Mouse (Mus musculus) MEL (cell line): Measurements from ENCODE around the gene Wnt7b. TPM values are rescaled to one million over a fixed set of nuclear protein-coding genes. Genes with fewer than 3 reads are reported as not detected.

ENCODE experiments used
- DNase-seq: peaks from one replicate; pipeline ENCODE4 v3.0.0; 2011; ENCODE audit warnings: low read depth, low spot score
- H3K27ac ChIP-seq: 2 replicates; pipeline ENCODE4 v1.5.1; 2012; ENCODE audit warnings: low read depth, mild to moderate bottlenecking, control low read depth, low read length, moderate library complexity; ENCODE audit not compliant: control insufficient read depth
- H3K27me3 ChIP-seq, 2 experiments: fragments of 150-350 bp in 1 of 2; sonication (generic) in 1 of 2; 2 replicates each; pipeline ENCODE4 v1.6.1; 2012; ENCODE audit warnings: low read length in 2 of 2, mild to moderate bottlenecking in 2 of 2, improper control_type of control experiment in 1 of 2, moderate library complexity in 1 of 2; ENCODE audit not compliant: insufficient read depth in 2 of 2, control insufficient read depth in 1 of 2
- H3K36me3 ChIP-seq, 2 experiments: 2 replicates each; pipeline ENCODE4 v1.6.1; 2012 to 2014; ENCODE audit warnings: low read length in 2 of 2, improper control_type of control experiment in 1 of 2, inconsistent platforms in 1 of 2, mild to moderate bottlenecking in 1 of 2; ENCODE audit not compliant: insufficient read depth in 2 of 2, control insufficient read depth in 1 of 2
- H3K4me1 ChIP-seq, 2 experiments: fragments of 150-350 bp in 1 of 2; sonication (generic) in 1 of 2; 2 replicates each; pipeline ENCODE4 v1.6.1; 2012; ENCODE audit warnings: low read length in 2 of 2, improper control_type of control experiment in 1 of 2, mild to moderate bottlenecking in 1 of 2; ENCODE audit not compliant: insufficient read depth in 2 of 2, control insufficient read depth in 1 of 2
- H3K4me3 ChIP-seq, 2 experiments: fragments of 150-350 bp in 1 of 2; sonication (generic) in 1 of 2; 2 replicates each; pipeline ENCODE4 v1.5.1; 2012; ENCODE audit warnings: low read depth in 2 of 2, low read length in 2 of 2, mild to moderate bottlenecking in 2 of 2, moderate library complexity in 2 of 2, control low read depth in 1 of 2, improper control_type of control experiment in 1 of 2; ENCODE audit not compliant: control insufficient read depth in 1 of 2, insufficient read depth in 1 of 2
- H3K79me2 ChIP-seq: 2 replicates; pipeline ENCODE4 v1.6.1; 2012; ENCODE audit warnings: mild to moderate bottlenecking, low read length, moderate library complexity; ENCODE audit not compliant: control insufficient read depth, poor library complexity, insufficient read depth
- H3K9ac ChIP-seq: 2 replicates; pipeline ENCODE4 v1.6.1; 2012; ENCODE audit warnings: low read depth, mild to moderate bottlenecking, control low read depth, low read length, moderate library complexity; ENCODE audit not compliant: control insufficient read depth, poor library complexity, severe bottlenecking
- H3K9me3 ChIP-seq: fragments of 150-350 bp; sonication (generic); replicated peaks from 2 replicates; pipeline ENCODE4 v1.6.1; 2012; ENCODE audit warnings: mild to moderate bottlenecking, low read length, improper control_type of control experiment, moderate library complexity; ENCODE audit not compliant: insufficient read depth
- CHD2 ChIP-seq: IDR thresholded peaks from 2 replicates; pipeline ENCODE4 v1.6.1; 2011; ENCODE audit warnings: low read length, improper control_type of control experiment
- CTCF ChIP-seq, 3 experiments: IDR thresholded peaks in 2 of 3; conservative IDR thresholded peaks in 1 of 3; 2 replicates each; pipeline ENCODE4 v1.5.1; 2011 to 2012; ENCODE audit warnings: low read length in 3 of 3, low read depth in 2 of 3, mild to moderate bottlenecking in 2 of 3, improper control_type of control experiment in 1 of 3, inconsistent platforms in 1 of 3, mixed read lengths in 1 of 3, moderate library complexity in 1 of 3; ENCODE audit not compliant: control insufficient read depth in 1 of 3, insufficient read depth in 1 of 3, poor library complexity in 1 of 3, severe bottlenecking in 1 of 3
- E2F4 ChIP-seq: IDR thresholded peaks from 2 replicates; pipeline ENCODE4 v1.6.1; 2011; ENCODE audit warnings: low read depth, low read length, improper control_type of control experiment, borderline replicate concordance
- EP300 ChIP-seq, 2 experiments: IDR thresholded peaks; 2 replicates each; pipeline ENCODE4 v1.6.1; 2011; ENCODE audit warnings: improper control_type of control experiment in 2 of 2, low read length in 2 of 2, low read depth in 1 of 2, mild to moderate bottlenecking in 1 of 2
- ETS1 ChIP-seq: IDR thresholded peaks from 2 replicates; pipeline ENCODE4 v1.6.1; 2012; ENCODE audit warnings: low read depth, mild to moderate bottlenecking, inconsistent platforms, low read length, improper control_type of control experiment, moderate library complexity
- GATA1 ChIP-seq: IDR thresholded peaks from 2 replicates; pipeline ENCODE4 v1.6.1; 2011; ENCODE audit warnings: low read depth, low read length, improper control_type of control experiment
- JUND ChIP-seq: IDR thresholded peaks from 2 replicates; pipeline ENCODE4 v1.6.1; 2011; ENCODE audit warnings: low read depth, mild to moderate bottlenecking, improper control_type of control experiment, low read length
- MAFK ChIP-seq: IDR thresholded peaks from 2 replicates; pipeline ENCODE4 v1.6.1; 2011; ENCODE audit warnings: low read depth, mild to moderate bottlenecking, low read length, improper control_type of control experiment, borderline replicate concordance
- MAX ChIP-seq: IDR thresholded peaks from 2 replicates; pipeline ENCODE4 v1.6.1; 2011; ENCODE audit warnings: low read length, improper control_type of control experiment
- MEF2A ChIP-seq: IDR thresholded peaks from 2 replicates; pipeline ENCODE4 v1.6.1; 2014; ENCODE audit warnings: low read depth, mild to moderate bottlenecking, inconsistent platforms, low read length, improper control_type of control experiment; ENCODE audit not compliant: poor library complexity, insufficient replicate concordance, severe bottlenecking; ENCODE audit errors: extremely low read depth
- MYB ChIP-seq: IDR thresholded peaks from 2 replicates; pipeline ENCODE4 v1.6.1; 2011; ENCODE audit warnings: mild to moderate bottlenecking, low read depth, low read length, improper control_type of control experiment
- NRF1 ChIP-seq: IDR thresholded peaks from 2 replicates; pipeline ENCODE4 v1.6.1; 2014; ENCODE audit warnings: low read depth, mild to moderate bottlenecking, inconsistent platforms, low read length, improper control_type of control experiment, moderate library complexity; ENCODE audit not compliant: poor library complexity, insufficient read depth, severe bottlenecking
- SMC3 ChIP-seq: IDR thresholded peaks from 2 replicates; pipeline ENCODE4 v1.6.1; 2011; ENCODE audit warnings: low read depth, low read length, improper control_type of control experiment
- TAL1 ChIP-seq: IDR thresholded peaks from 2 replicates; pipeline ENCODE4 v1.6.1; 2012; ENCODE audit warnings: mild to moderate bottlenecking, inconsistent platforms, low read length, moderate library complexity, mixed read lengths
- TCF12 ChIP-seq: IDR thresholded peaks from 2 replicates; pipeline ENCODE4 v1.6.1; 2014; ENCODE audit warnings: low read depth, mild to moderate bottlenecking, inconsistent platforms, low read length, improper control_type of control experiment, moderate library complexity
- ZC3H11A ChIP-seq: IDR thresholded peaks from 2 replicates; pipeline ENCODE4 v1.6.1; 2012; ENCODE audit warnings: low read depth, mild to moderate bottlenecking, inconsistent platforms, low read length, improper control_type of control experiment
- ZKSCAN1 ChIP-seq: IDR thresholded peaks from 2 replicates; pipeline ENCODE4 v1.6.1; 2012; ENCODE audit warnings: low read depth, mild to moderate bottlenecking, inconsistent platforms, low read length, improper control_type of control experiment, moderate library complexity
- ZNF384 ChIP-seq: IDR thresholded peaks from 2 replicates; pipeline ENCODE4 v1.6.1; 2012; ENCODE audit warnings: low read depth, mild to moderate bottlenecking, inconsistent platforms, low read length, improper control_type of control experiment
- polyA plus RNA-seq, 2 experiments: library from polyadenylated mRNA; stranded (reverse) in 1 of 2; unstranded in 1 of 2; fragments of >175 nt in 1 of 2; fragments of >200 nt in 1 of 2; gene quantifications; 2 replicates each; pipeline versions ENCODE4 v1.2.1 to v1.2.4; 2012; ENCODE audit warnings: low replicate concordance in 2 of 2, low read depth in 1 of 2; ENCODE audit not compliant: insufficient read length in 2 of 2, insufficient read depth in 1 of 2, missing spikeins in 1 of 2
- total RNA-seq: library from RNA; depleted of rRNA; stranded (reverse); fragments of 300-350 nt; gene quantifications from 2 replicates; pipeline ENCODE4 v1.2.3, GENCODE M21; 2012

The Wnt7b gene
- total and polyA plus RNA-seq, 3 experiments: not detected

DNA sequence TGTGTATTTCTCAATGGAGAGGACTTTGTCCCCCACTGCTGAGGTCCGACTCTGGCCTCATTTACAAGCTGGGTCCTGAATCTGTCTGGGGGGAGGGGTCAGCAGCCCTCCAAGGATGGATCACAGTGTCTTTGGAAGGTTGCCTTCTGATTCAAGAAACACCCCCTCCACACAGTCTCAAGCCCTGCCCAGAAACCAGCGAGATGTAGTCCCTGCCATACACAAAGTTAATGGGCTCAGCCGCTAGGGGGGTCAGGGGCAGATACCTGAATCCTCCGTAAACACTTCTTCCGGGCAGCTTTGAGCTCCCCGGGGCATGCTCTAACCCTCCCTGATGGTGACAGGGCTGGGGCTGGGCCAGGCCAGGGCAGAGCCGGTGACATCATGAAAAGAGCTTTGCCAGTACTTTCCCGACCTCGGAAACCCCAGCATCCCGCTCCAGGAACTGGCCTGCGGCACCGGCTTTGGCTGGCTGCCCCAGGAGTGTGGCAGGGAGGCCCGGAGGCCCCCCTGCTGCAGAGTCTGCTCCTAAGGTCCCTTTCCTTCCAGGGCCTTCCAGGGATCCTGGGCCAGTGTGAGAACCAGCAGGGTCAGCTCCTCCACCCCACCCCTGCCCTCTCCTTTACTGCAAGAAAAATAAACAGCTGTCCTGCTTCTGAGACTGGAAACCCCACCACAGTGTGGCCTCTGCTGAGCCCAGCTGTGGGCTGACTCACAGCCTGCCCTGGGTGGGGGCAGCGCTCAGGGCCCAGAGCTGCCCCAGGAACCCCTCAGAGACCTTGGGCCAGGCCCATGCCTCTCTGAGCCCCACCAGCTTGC lies 58.9 kb downstream of the Wnt7b start:
- Histone ChIP-seq H3K9me3 (no peaks in the 10 kb centered on the region), H3K9ac (no peak overlapping the region), H3K4me1 (no peaks in the 10 kb centered on the region), H3K36me3 (no peaks in the 10 kb centered on the region), H3K27ac (no peak overlapping the region), H3K4me3 (no peak overlapping the region), H3K79me2 (no peaks in the 10 kb centered on the region), H3K27me3 (no peaks in the 10 kb centered on the region; a peak in 1 of 4 replicates)
- TF ChIP-seq EP300 (IDR thresholded peaks at IDR 0.05; ENCODE audit: low read depth in 1 of 2, low read length in 2 of 2): no peak
- no peak for TF ChIP-seq SMC3
- no peak for TF ChIP-seq MAFK
- TF ChIP-seq CHD2: no peak
- TF ChIP-seq E2F4: no peak
- no peak for TF ChIP-seq ETS1
- no peak for TF ChIP-seq MYB
- TF ChIP-seq MAX: no peak
- no peak for DNase-seq

DNA sequence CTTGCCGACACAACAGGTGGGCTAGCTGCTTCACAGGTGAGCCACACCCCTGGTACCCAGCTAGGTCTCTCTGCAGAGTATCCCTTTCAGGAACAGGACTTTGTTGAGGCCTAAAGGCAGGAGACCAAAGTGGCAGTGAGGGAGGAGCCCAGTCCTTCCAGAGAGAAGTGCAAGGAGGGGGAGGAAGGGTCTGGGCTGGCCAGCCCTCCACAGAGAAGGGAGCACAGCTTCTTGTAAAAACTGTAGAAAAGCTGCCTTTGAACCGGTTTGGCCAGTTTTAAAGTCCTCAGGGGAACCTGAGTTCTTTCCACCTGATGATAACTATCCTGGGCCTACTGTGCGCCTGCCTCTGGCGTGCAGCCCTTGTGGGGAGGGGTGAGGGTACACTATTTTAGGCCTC lies 62.8 kb downstream of the Wnt7b start:
- H3K79me2 ChIP-seq: no peaks in the 10 kb centered on the region
- H3K36me3 ChIP-seq: no peaks in the 10 kb centered on the region
- no peak overlapping the region for H3K4me3 ChIP-seq
- no peaks in the 10 kb centered on the region for H3K27me3 ChIP-seq
- no peak for DNase-seq
- TF ChIP-seq GATA1 (no peak), ZC3H11A (no peak), CTCF (IDR thresholded peaks at IDR 0.05 in 2 of 3, conservative IDR thresholded peaks at IDR 0.05 in 1 of 3; ENCODE audit: control insufficient read depth in 1 of 3, insufficient read depth in 1 of 3, low read depth in 2 of 3, low read length in 3 of 3, poor library complexity in 1 of 3, severe bottlenecking in 1 of 3) (no peak), ZKSCAN1 (no peak)
- H3K4me1 ChIP-seq: no peaks in the 10 kb centered on the region
- no peak overlapping the region for H3K9ac ChIP-seq
- no peak overlapping the region for H3K27ac ChIP-seq
- no peaks in the 10 kb centered on the region for H3K9me3 ChIP-seq

DNA sequence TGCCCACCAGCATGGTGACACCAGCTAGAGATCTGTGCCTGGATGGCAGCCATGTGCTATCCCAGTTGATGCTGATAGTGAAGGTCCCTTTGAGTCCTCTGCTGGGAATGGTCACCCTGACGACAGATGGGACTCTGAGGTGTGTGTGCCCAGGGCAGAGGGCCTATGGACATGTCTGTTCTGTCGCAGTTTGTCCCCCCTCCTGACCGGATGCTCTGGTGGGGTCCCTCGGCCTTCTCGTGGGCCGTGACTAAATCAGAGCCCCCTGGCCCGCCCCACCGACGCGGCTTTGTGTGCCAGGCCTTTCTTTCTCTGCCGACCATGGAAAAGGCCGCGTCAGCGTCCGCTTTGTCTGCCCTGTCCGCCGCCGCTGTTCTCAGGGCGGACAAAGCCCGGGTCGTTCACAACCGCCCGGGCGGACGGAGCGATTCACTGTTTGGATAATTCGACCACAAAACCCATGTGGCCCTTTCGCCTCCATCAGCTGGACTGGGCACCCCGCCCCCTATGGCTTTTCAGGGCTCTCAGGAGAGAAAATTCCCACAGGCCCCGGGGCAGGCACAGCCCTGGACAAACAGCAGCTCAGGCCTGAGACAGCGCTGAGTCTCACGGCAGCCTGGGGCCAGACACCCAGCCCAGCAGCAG lies 74.8 kb downstream of the Wnt7b start:
- H3K9ac ChIP-seq: no peak overlapping the region
- TF ChIP-seq ZC3H11A (no peak), EP300 (IDR thresholded peaks at IDR 0.05; ENCODE audit: low read depth in 1 of 2, low read length in 2 of 2) (no peak), TCF12 (no peak), TAL1 (no peak), ZKSCAN1 (no peak), MEF2A (no peak), NRF1 (no peak), MYB (no peak), SMC3 (no peak), JUND (no peak), ZNF384 (no peak)
- H3K79me2 ChIP-seq: no peaks in the 10 kb centered on the region
- no peak for DNase-seq
- H3K36me3 ChIP-seq: no peaks in the 10 kb centered on the region
- H3K9me3 ChIP-seq: no peaks in the 10 kb centered on the region
- no peaks in the 10 kb centered on the region for H3K4me1 ChIP-seq
- H3K27me3 ChIP-seq: no peaks in the 10 kb centered on the region
- no peak overlapping the region for H3K4me3 ChIP-seq
- no peak overlapping the region for H3K27ac ChIP-seq
